Mouse (Mus musculus) midbrain, embryonic 13.5 days (tissue): ENCODE measurements around the gene Dgkd. TPM values are rescaled to one million over a fixed set of nuclear protein-coding genes. Genes with fewer than 3 reads are reported as not detected.

ENCODE experiments used
- ATAC-seq: fragments of 200-750 bp; cut with Nextera tagmentation; 2 replicates; pipeline ENCODE4 v1.8.0; 2017; ENCODE audit warnings: mild to moderate bottlenecking, moderate TSS enrichment, moderate library complexity
- H3K27ac ChIP-seq: fragments of 300-500 bp; sonication (generic); 2 replicates; pipeline ENCODE4 v1.5.1; 2015; ENCODE audit warnings: inconsistent platforms, mild to moderate bottlenecking, moderate library complexity
- H3K27me3 ChIP-seq: fragments of 300-500 bp; sonication (generic); 2 replicates; pipeline ENCODE4 v1.6.1; 2015; ENCODE audit warnings: mild to moderate bottlenecking, inconsistent platforms
- H3K36me3 ChIP-seq: fragments of 300-500 bp; sonication (generic); 2 replicates; pipeline ENCODE4 v1.6.1; 2015; ENCODE audit warnings: mild to moderate bottlenecking, inconsistent platforms
- H3K4me1 ChIP-seq: fragments of 300-500 bp; sonication (generic); replicated peaks from 2 replicates; pipeline ENCODE4 v1.6.1; 2015; ENCODE audit warnings: inconsistent platforms
- H3K4me2 ChIP-seq: fragments of 300-500 bp; sonication (generic); replicated peaks from 2 replicates; pipeline ENCODE4 v1.6.1; 2015; ENCODE audit warnings: moderate library complexity, mild to moderate bottlenecking, inconsistent platforms
- H3K4me3 ChIP-seq: fragments of 300-500 bp; sonication (generic); replicated peaks from 2 replicates; pipeline ENCODE4 v1.5.1; 2015; ENCODE audit warnings: mild to moderate bottlenecking, inconsistent platforms
- H3K9ac ChIP-seq: fragments of 300-500 bp; sonication (generic); replicated peaks from 2 replicates; pipeline ENCODE4 v1.6.1; 2015; ENCODE audit warnings: mild to moderate bottlenecking, inconsistent platforms
- H3K9me3 ChIP-seq: fragments of 300-500 bp; sonication (generic); 2 replicates; pipeline ENCODE4 v1.6.1; 2016; ENCODE audit warnings: mild to moderate bottlenecking, inconsistent platforms
- WGBS: fragments of 180-500 bp; shearing (Covaris S2); methylation state at CpG from one replicate; pipeline ENCODE4 v1.1.7; 2015; 5-methylcytosine and 5-hydroxymethylcytosine counted together
- polyA plus RNA-seq: library from polyadenylated mRNA; unstranded; fragments of >200 nt; fragmentation: Nextera tagmentation; extraction: Ambion mirVana; gene quantifications from 2 replicates; pipeline ENCODE4 v1.2.1, GENCODE M21; 2015

The Dgkd gene
- polyA plus RNA-seq, 1 experiment from 2014 or later = 43.7 TPM

GRCm38 (mm10) chr1:87828185-87828584 lies 24.9 kb upstream of the Dgkd start:
- ATAC-seq = no peak
- H3K27me3 ChIP-seq = no peaks in the 10 kb centered on the region
- 82% methylated on average over 9 of the region's 9 CpGs for WGBS

GRCm38 (mm10) chr1:87828926-87829580 lies 24.0 kb upstream of the Dgkd start:
- no peaks in the 10 kb centered on the region for H3K36me3 ChIP-seq
- WGBS = 40% methylated on average over 7 of the region's 7 CpGs
- H3K9ac ChIP-seq = no peak overlapping the region
- 0 out of 2 replicates have a peak, but pooled peaks cover 4% of the 10 kb centered on the region for H3K4me1 ChIP-seq
- H3K27ac ChIP-seq = no peak overlapping the region
- no peak overlapping the region for H3K4me2 ChIP-seq
- no peak for ATAC-seq
- no peaks in the 10 kb centered on the region for H3K27me3 ChIP-seq
- no peak overlapping the region for H3K4me3 ChIP-seq
- no peaks in the 10 kb centered on the region for H3K9me3 ChIP-seq

More at GRCm38 (mm10) chr1:87828185-87828584, 24.9 kb upstream of the Dgkd start:
- Histone ChIP-seq H3K36me3 (no peaks in the 10 kb centered on the region), H3K4me2 (no peak overlapping the region), H3K9ac (no peak overlapping the region), H3K9me3 (no peaks in the 10 kb centered on the region), H3K27ac (no peak overlapping the region), H3K4me3 (no peak overlapping the region), H3K4me1 (0 out of 2 replicates have a peak, but pooled peaks cover 4% of the 10 kb centered on the region)

- no peak overlapping the region for H3K9ac ChIP-seq
- H3K27me3 ChIP-seq = no peaks in the 10 kb centered on the region
- H3K9me3 ChIP-seq = no peaks in the 10 kb centered on the region
- no peak overlapping the region for H3K4me2 ChIP-seq
- no peaks in the 10 kb centered on the region for H3K36me3 ChIP-seq
- WGBS = 64% methylated on average over 6 of the region's 6 CpGs
- 0 out of 2 replicates have a peak, but pooled peaks cover 4% of the 10 kb centered on the region for H3K4me1 ChIP-seq
- ATAC-seq = no peak
- H3K4me3 ChIP-seq = no peak overlapping the region
- no peak overlapping the region for H3K27ac ChIP-seq
Observed at GRCm38 (mm10) chr1:87829621-87830211, 23.4 kb upstream of the Dgkd start.

- Histone ChIP-seq H3K4me1 (no peaks in the 10 kb centered on the region), H3K27ac (no peak overlapping the region), H3K4me2 (no peak overlapping the region), H3K9me3 (no peaks in the 10 kb centered on the region), H3K27me3 (no peaks in the 10 kb centered on the region), H3K9ac (no peak overlapping the region), H3K4me3 (no peak overlapping the region), H3K36me3 (no peaks in the 10 kb centered on the region)
- ATAC-seq = no peak
- WGBS = 80% methylated on average over 1 of the region's 1 CpGs
Observed at GRCm38 (mm10) chr1:87836453-87836852, 16.6 kb upstream of the Dgkd start.

GRCm38 (mm10) chr1:87837018-87837417 lies 16.1 kb upstream of the Dgkd start:
- no peak for ATAC-seq
- Histone ChIP-seq H3K27me3 (no peaks in the 10 kb centered on the region), H3K36me3 (no peaks in the 10 kb centered on the region), H3K9me3 (no peaks in the 10 kb centered on the region), H3K27ac (no peak overlapping the region), H3K4me1 (no peaks in the 10 kb centered on the region), H3K4me2 (no peak overlapping the region), H3K9ac (no peak overlapping the region), H3K4me3 (no peak overlapping the region)
- 46% methylated on average over 5 of the region's 5 CpGs for WGBS

- 86% methylated on average over 11 of the region's 11 CpGs for WGBS
- Histone ChIP-seq H3K36me3 (no peaks in the 10 kb centered on the region), H3K4me2 (no peak overlapping the region), H3K27me3 (no peaks in the 10 kb centered on the region), H3K9me3 (no peaks in the 10 kb centered on the region), H3K4me3 (no peak overlapping the region), H3K27ac (no peak overlapping the region), H3K9ac (no peak overlapping the region), H3K4me1 (no peaks in the 10 kb centered on the region)
- ATAC-seq = no peak
Observed at GRCm38 (mm10) chr1:87840411-87841208, 12.5 kb upstream of the Dgkd start.

GRCm38 (mm10) chr1:87846801-87847474 lies 6.1 kb upstream of the Dgkd start:
- 68% methylated on average over 2 of the region's 2 CpGs for WGBS
- no peak for ATAC-seq

GRCm38 (mm10) chr1:87847475-87848168 lies 5.5 kb upstream of the Dgkd start:
- ATAC-seq = no peak

More at GRCm38 (mm10) chr1:87846801-87847474, 6.1 kb upstream of the Dgkd start:
- Histone ChIP-seq H3K36me3 (no peaks in the 10 kb centered on the region), H3K4me3 (no peak overlapping the region), H3K4me2 (no peak overlapping the region), H3K9me3 (no peaks in the 10 kb centered on the region), H3K27me3 (0 out of 2 replicates have a peak, but pooled peaks cover 3% of the 10 kb centered on the region), H3K4me1 (peaks cover 4% of the 10 kb centered on the region), H3K9ac (no peak overlapping the region), H3K27ac (no peak overlapping the region)

GRCm38 (mm10) chr1:87848237-87848996 lies 4.7 kb upstream of the Dgkd start:
- H3K27me3 ChIP-seq = 0 out of 2 replicates have a peak, but pooled peaks cover 3% of the 10 kb centered on the region
- H3K9me3 ChIP-seq = no peaks in the 10 kb centered on the region
- WGBS = 62% methylated on average over 11 of the region's 11 CpGs

More at GRCm38 (mm10) chr1:87847475-87848168, 5.5 kb upstream of the Dgkd start:
- Histone ChIP-seq H3K4me3 (no peak overlapping the region), H3K36me3 (no peaks in the 10 kb centered on the region), H3K4me2 (no peak overlapping the region), H3K9me3 (no peaks in the 10 kb centered on the region), H3K27ac (no peak overlapping the region), H3K4me1 (peaks cover 11% of the 10 kb centered on the region), H3K27me3 (0 out of 2 replicates have a peak, but pooled peaks cover 3% of the 10 kb centered on the region), H3K9ac (no peak overlapping the region)
- 66% methylated on average over 4 of the region's 4 CpGs for WGBS

GRCm38 (mm10) chr1:87849278-87849677 lies 3.8 kb upstream of the Dgkd start:
- Histone ChIP-seq H3K27me3 (0 out of 2 replicates have a peak, but pooled peaks cover 3% of the 10 kb centered on the region), H3K4me3 (no peak overlapping the region), H3K4me1 (peaks cover 18% of the 10 kb centered on the region), H3K4me2 (no peak overlapping the region), H3K9ac (no peak overlapping the region), H3K27ac (no peak overlapping the region), H3K9me3 (no peaks in the 10 kb centered on the region), H3K36me3 (no peaks in the 10 kb centered on the region)
- ATAC-seq = no peak
- 84% methylated on average over 5 of the region's 5 CpGs for WGBS

More at GRCm38 (mm10) chr1:87848237-87848996, 4.7 kb upstream of the Dgkd start:
- no peaks in the 10 kb centered on the region for H3K36me3 ChIP-seq
- no peak overlapping the region for H3K4me3 ChIP-seq
- peaks cover 13% of the 10 kb centered on the region for H3K4me1 ChIP-seq
- no peak for ATAC-seq
- no peak overlapping the region for H3K4me2 ChIP-seq
- no peak overlapping the region for H3K9ac ChIP-seq
- H3K27ac ChIP-seq = no peak overlapping the region
